Mouse (Mus musculus) adipose tissue, adult 10 weeks (tissue): ENCODE data around the gene Apopt1. TPM values are rescaled to one million over a fixed set of nuclear protein-coding genes. Genes with fewer than 3 reads are reported as not detected.

ENCODE experiments used
- polyA plus RNA-seq: library from polyadenylated mRNA; stranded (reverse); fragments of 350-450 nt; fragmentation: Illumina TruSeq; extraction: RNeasy Lipid Tissue Mini Kit (QIAGEN cat#74804); gene quantifications from one replicate; pipeline ENCODE4 v1.2.3, GENCODE M21; 2014; ENCODE audit warnings: low read depth, low replicate concordance

The Apopt1 gene
- 61.8 TPM for polyA plus RNA-seq

DNA sequence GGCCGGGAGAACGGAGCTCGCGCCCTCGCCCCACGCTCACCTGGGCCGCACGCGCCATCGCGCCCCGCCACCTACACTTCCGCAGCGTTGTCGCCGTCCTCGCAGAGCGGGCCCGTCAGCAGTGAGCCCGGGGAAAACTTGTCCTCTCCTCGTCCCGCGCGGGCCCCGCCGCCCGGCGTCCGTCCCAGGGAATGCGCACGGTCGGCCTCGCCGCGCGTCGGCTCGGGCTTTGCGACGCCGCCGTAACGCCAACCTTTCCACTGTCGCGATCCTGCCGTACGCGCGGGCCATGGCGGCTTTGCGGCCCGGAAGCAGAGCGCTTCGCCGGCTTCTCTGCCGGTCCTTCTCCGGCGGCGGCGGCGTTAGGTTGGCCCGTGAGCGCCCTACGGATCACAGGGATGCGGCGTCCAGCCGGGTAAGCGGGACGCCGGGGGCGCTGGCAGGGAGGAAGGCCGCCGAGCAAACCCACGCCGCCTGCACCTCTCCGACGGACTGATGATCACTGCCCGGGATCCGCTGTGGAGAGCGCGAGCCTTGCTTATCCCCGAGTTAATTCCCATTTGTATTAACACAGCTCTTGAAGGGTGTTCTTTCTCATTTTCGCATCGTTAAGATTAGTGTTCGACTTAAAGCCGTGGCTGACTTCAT lies at the start of gene Apopt1, which contains the start of gene Bag5:
Gene Apopt1, plus strand, starts transcription at position 258 of the 648 bp plus-strand sequence.
Gene Bag5, minus strand, starts transcription at position 254 of the 648 bp plus-strand sequence.

DNA sequence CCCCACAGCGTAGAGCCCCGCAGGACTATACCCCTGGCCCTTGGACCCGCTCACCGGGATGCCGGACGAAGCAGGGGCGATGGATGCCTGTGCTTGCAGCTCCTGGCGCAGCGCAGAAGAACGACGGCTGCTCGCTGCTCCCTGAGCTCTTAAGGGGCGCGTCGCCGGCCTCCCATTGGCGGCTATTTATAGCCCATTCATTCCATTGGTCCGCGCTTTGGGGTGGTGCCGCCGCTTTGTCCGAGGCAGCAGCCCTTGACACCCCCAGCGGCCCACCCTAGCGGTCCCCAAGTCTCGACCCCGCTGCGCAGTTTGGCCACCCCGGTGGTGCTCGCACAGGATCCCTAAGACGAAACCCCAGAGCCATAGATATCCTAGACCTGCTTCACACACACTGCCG lies 40.9 kb upstream of the Apopt1 start, which contains the start of gene Ckb:
Gene Ckb, minus strand, starts transcription at position 163 of the 400 bp plus-strand sequence.

DNA sequence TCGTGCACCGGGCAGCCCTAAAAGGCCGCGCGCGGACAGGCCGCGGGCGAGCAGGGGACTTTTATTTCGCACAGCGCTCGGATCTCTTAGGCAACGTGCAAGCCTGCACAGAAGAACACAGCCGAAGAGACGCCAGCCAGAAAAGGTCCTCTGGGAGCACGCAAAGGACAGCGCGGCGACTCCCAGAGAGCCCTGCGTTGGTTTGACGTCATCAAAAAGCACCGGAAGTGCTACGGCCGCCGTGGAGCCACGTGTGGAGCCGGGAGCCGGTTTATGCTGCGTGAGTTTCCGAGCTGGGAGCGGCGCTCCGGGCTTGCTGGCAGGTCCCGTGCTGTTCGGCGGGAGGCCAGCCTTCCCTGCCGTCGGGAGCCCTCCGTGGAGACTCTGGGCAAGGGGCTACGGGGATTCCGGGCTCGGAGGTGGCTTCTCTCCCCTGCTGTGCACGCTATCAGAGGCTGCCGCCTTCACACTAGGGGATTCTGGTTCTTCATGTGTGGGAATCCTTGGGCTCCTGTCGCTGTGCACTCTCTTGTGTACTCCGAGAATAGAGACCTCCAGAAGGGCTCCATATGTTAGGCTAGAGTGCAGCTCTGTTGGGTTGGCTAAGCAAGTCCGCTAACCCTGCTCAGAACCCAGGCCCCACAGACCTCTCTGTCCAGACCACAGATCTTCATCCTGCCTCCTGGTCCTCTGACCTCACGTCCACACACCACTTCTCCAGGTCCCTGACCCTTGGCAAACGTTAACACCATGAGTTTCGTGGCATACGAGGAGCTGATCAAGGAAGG lies 35.0 kb upstream of the Apopt1 start, which contains the start of gene Trmt61a:
Gene Trmt61a, plus strand, starts transcription at position 224 of the 788 bp plus-strand sequence.

DNA sequence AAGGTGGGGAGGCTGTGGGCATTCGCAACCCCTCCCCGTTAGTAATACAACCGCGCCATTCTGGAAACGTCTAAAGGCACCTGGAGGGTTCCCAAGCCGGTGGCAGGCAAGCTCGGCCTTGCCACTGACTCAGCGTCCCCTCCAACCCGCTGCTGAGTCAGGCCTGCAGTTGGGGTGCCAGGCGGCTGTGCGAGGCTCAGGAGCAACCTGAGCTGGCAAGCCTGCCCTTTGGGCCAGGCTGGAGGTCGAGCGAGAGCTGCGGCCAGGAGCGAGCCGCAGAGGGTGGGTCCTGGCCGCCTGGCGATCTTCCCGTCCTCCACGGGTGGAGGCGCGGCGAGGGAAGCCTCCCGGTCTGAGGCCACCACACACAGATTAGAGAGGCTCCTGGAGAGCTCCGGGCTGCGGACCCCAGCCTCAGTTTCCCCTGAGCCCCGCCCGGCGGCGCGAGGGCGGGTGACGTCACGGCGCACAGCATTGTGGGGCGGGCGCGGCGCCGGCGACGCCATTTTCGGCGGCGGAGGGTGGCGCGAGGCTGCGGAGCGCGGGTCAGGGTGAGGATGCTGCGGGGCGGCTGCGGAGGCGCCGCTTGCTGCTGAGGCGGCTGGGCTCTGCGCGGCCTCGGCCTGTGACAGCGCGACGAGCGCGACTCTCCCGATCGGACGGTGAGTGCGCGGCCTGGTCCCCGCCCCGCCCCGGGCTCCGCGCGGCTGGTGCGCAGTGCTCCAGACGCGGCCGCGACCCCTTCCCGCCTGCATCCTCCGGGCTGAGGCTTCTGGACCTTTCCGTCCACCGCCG lies 45.5 kb downstream of the Apopt1 start, which contains the start of gene Klc1:
Gene Klc1, plus strand, starts transcription at position 469 of the 795 bp plus-strand sequence.

Other genes starting within 250 kb of the Apopt1 start
- gene Gm266, start 227.4 kb upstream of the Apopt1 start, polyA plus RNA-seq = 28.3 TPM
- 177 TPM for gene Eif5, start 175.2 kb upstream of the Apopt1 start, polyA plus RNA-seq
- 37.2 TPM for gene Mark3, start 138.7 kb upstream of the Apopt1 start, polyA plus RNA-seq
- 155 TPM for gene Ckb, start 40.9 kb upstream of the Apopt1 start, polyA plus RNA-seq
- gene Trmt61a, start 35.2 kb upstream of the Apopt1 start, polyA plus RNA-seq = 16.5 TPM
- 35.6 TPM for gene Bag5, start within 50 bp of the Apopt1 start, polyA plus RNA-seq
- gene Klc1, start 45.6 kb downstream of the Apopt1 start, polyA plus RNA-seq = 61.9 TPM
- gene Xrcc3, start 100.6 kb downstream of the Apopt1 start, polyA plus RNA-seq = 6.3 TPM
- gene Zfyve21, start 100.9 kb downstream of the Apopt1 start, polyA plus RNA-seq = 98.0 TPM
- gene Ppp1r13b, start 194.8 kb downstream of the Apopt1 start, polyA plus RNA-seq = 29.9 TPM